In genomic region chr1:40890246-40890645, GRCm38 (mm10) we compare ENCODE assay signal across 17 mouse cellular contexts.
DNase-seq lines count a peak whose midpoint lies in the region; ATAC-seq lines count a peak whose summit lies in the region.
"Had no signal": no experiment of that assay in that cellular context is flagged by ENCODE, and none has a peak within 500 bp of the region (broad histone marks: within the 10 kb centered on the region; RNA-seq: fewer than 3 reads in every experiment).

No protein-coding gene starts in this region.

- H3K4me1 ChIP-seq in hindbrain, embryonic 10.5 days (replicated peaks): peaks cover 9% of the 10 kb centered on the region; the same call in 1 of the 2 replicates
- H3K4me1 ChIP-seq in hindbrain, embryonic 12.5 days: peaks cover 6% of the 10 kb centered on the region; the same call in 1 of the 2 replicates
- peaks cover 6% of the 10 kb centered on the region for H3K4me1 ChIP-seq in neural tube, embryonic 15.5 days
- H3K4me1 ChIP-seq in embryonic facial prominence, embryonic 14.5 days (ENCODE audit: control insufficient read depth, insufficient read depth, low read length): peaks cover 8% of the 10 kb centered on the region; the same call in 1 of the 2 replicates
- H3K4me1 ChIP-seq: limb, embryonic 12.5 days had no signal

- ATAC-seq in hindbrain, embryonic 12.5 days (ENCODE audit: low FRiP score): no peak
- ATAC-seq in neural tube, embryonic 15.5 days (ENCODE audit: low FRiP score): no peak
- ATAC-seq in embryonic facial prominence, embryonic 14.5 days (ENCODE audit: low read depth): peak; percentile 67; the same call in 1 of the 2 replicates
- ATAC-seq: intestine, embryonic 16.5 days; liver, postnatal 0 days had no signal

- H3K4me2 ChIP-seq in hindbrain, embryonic 12.5 days (replicated peaks): no peak overlapping the region
- H3K4me2 ChIP-seq in neural tube, embryonic 15.5 days: peak overlapping the region; percentile 13; the same call in 1 of the 2 replicates
- peak overlapping the region; percentile 24 for H3K4me2 ChIP-seq in embryonic facial prominence, embryonic 14.5 days (ENCODE audit: low read depth, low read length)
- H3K4me2 ChIP-seq: limb, embryonic 12.5 days had no signal

- H3K9me3 ChIP-seq in hindbrain, embryonic 10.5 days: no peaks in the 10 kb centered on the region
- no peaks in the 10 kb centered on the region for H3K9me3 ChIP-seq in hindbrain, embryonic 12.5 days (replicated peaks)
- no peaks in the 10 kb centered on the region for H3K9me3 ChIP-seq in neural tube, embryonic 15.5 days (replicated peaks)
- no peaks in the 10 kb centered on the region for H3K9me3 ChIP-seq in embryonic facial prominence, embryonic 14.5 days (ENCODE audit: control insufficient read depth, low read length)
- H3K9me3 ChIP-seq: limb, embryonic 12.5 days had no signal

- peak overlapping the region; percentile 40; the same call in 1 of the 2 replicates for H3K27ac ChIP-seq in hindbrain, embryonic 10.5 days
- no peak overlapping the region for H3K27ac ChIP-seq in hindbrain, embryonic 12.5 days
- no peak overlapping the region for H3K27ac ChIP-seq in neural tube, embryonic 15.5 days (replicated peaks)
- H3K27ac ChIP-seq in embryonic facial prominence, embryonic 14.5 days (replicated peaks; ENCODE audit: low read depth, low read length): no peak overlapping the region
- H3K27ac ChIP-seq: limb, embryonic 12.5 days; macrophage; stomach, postnatal 0 days had no signal

- H3K9ac ChIP-seq in hindbrain, embryonic 12.5 days: no peak overlapping the region
- H3K9ac ChIP-seq in neural tube, embryonic 15.5 days (replicated peaks): no peak overlapping the region
- 0 out of 2 replicates have a peak overlapping the region, but pooled peaks have one; percentile 25 for H3K9ac ChIP-seq in embryonic facial prominence, embryonic 14.5 days (ENCODE audit: low read depth, low read length)
- H3K9ac ChIP-seq: limb, embryonic 12.5 days; liver, postnatal 0 days had no signal

- DNase-seq in hindbrain, embryonic 10.5 days (ENCODE audit: low spot score): no peak
- DNase-seq in neural tube, embryonic 10.5 days (ENCODE audit: extremely low spot score, low spot score): no peak
- peak; percentile 47 for DNase-seq in embryonic facial prominence, embryonic 14.5 days (ENCODE audit: low spot score)
- DNase-seq in skeletal muscle tissue, adult 2 months (ENCODE audit: low read depth, low spot score): peak; percentile 62
- no peak for DNase-seq in T-cell, adult 2 months (ENCODE audit: low spot score)
- DNase-seq: adrenal gland, adult 2 months; cerebellum, postnatal 10 days; layer of hippocampus, adult 9-11 months; liver, postnatal 0 days had no signal

- no peak overlapping the region for H3K4me3 ChIP-seq in hindbrain, embryonic 10.5 days
- H3K4me3 ChIP-seq in hindbrain, embryonic 12.5 days: no peak overlapping the region
- no peak overlapping the region for H3K4me3 ChIP-seq in neural tube, embryonic 15.5 days (replicated peaks)
- no peak overlapping the region for H3K4me3 ChIP-seq in embryonic facial prominence, embryonic 14.5 days (ENCODE audit: low read depth, low read length)
- H3K4me3 ChIP-seq: limb, embryonic 12.5 days; myocyte had no signal

- 66% methylated on average over 8 of the region's 8 CpGs for WGBS in hindbrain, embryonic 10.5 days
- WGBS in hindbrain, embryonic 12.5 days: 61% methylated on average over 8 of the region's 8 CpGs
- WGBS in neural tube, embryonic 15.5 days: 46% methylated on average over 8 of the region's 8 CpGs
- 42% methylated on average over 8 of the region's 8 CpGs for WGBS in embryonic facial prominence, embryonic 14.5 days

- no peaks in the 10 kb centered on the region for H3K36me3 ChIP-seq in hindbrain, embryonic 10.5 days
- H3K36me3 ChIP-seq in hindbrain, embryonic 12.5 days: no peaks in the 10 kb centered on the region
- no peaks in the 10 kb centered on the region for H3K36me3 ChIP-seq in neural tube, embryonic 15.5 days
- H3K36me3 ChIP-seq in embryonic facial prominence, embryonic 14.5 days (ENCODE audit: control insufficient read depth, insufficient read depth, low read length): no peaks in the 10 kb centered on the region
- H3K36me3 ChIP-seq: limb, embryonic 12.5 days had no signal

- H3K27me3 ChIP-seq in hindbrain, embryonic 10.5 days (ENCODE audit: insufficient read depth, poor library complexity, severe bottlenecking): no peaks in the 10 kb centered on the region
- H3K27me3 ChIP-seq in hindbrain, embryonic 12.5 days: no peaks in the 10 kb centered on the region
- no peaks in the 10 kb centered on the region for H3K27me3 ChIP-seq in neural tube, embryonic 15.5 days (replicated peaks)
- no peaks in the 10 kb centered on the region for H3K27me3 ChIP-seq in embryonic facial prominence, embryonic 14.5 days (replicated peaks; ENCODE audit: control insufficient read depth, insufficient read depth, low read length)
- H3K27me3 ChIP-seq: CH12.LX; limb, embryonic 12.5 days had no signal

Comparison
In these comparisons a context has a peak if more than half of its experiments do, and no peak if none do; other contexts are left out.
1. DNase-seq: peak in embryonic facial prominence, embryonic 14.5 days (single experiment) and skeletal muscle tissue, adult 2 months (single experiment); none in hindbrain, embryonic 10.5 days (single experiment), neural tube, embryonic 10.5 days (single experiment) and T-cell, adult 2 months (single experiment).